Mouse (Mus musculus): Measurements from ENCODE around the gene Irgm1.
A peak's percentile ranks its signal among the peaks of the same experiment; 100 is the strongest.

DNA sequence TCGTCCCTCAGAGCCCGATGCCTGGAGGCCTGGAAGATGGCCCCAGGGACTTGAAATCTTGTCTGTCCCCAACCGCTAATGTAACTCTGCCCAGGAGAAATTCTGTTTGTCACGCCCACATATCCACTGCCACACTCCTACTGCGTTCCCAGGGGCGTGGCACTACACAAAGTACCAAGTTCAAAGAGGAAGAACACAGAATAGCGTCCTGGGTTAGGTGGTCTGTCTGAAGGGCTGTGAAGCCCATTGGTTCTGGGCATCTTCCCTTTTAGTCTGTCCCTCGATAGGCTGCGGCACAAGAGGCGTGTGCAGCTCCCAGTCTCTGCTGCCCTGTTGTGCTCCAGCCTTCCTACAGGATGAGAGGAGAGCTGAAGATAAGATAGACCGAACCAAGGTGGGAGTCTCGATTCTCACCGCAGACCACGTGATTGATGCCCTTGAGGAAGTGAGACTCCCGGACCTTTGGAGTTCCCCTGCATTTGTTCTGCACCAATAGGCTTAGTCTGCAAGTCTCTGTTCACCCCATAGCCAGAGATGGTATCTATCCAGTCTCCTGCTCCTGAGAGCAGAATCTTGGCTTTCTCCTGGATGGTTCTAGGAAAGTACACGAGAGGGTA, 33.2 kb downstream of the Irgm1 start:
- no peak for TF ChIP-seq CTCF (IDR thresholded peaks at IDR 0.05; ENCODE audit: control insufficient read depth, insufficient read depth, insufficient read length)
- TF ChIP-seq USF1 (IDR thresholded peaks at IDR 0.05; ENCODE audit: low read depth) = peak; percentile 69
- TF ChIP-seq MAX (IDR thresholded peaks at IDR 0.05) = no peak

All from C2C12 (cell line).